Mouse (Mus musculus) MEL (cell line): Measurements from ENCODE around the gene Nop14. TPM values are rescaled to one million over a fixed set of nuclear protein-coding genes. Genes with fewer than 3 reads are reported as not detected.

Experiments
- DNase-seq: peaks from one replicate; pipeline ENCODE4 v3.0.0; 2011; ENCODE audit warnings: low read depth, low spot score
- H3K27ac ChIP-seq: 2 replicates; pipeline ENCODE4 v1.5.1; 2012; ENCODE audit warnings: low read depth, mild to moderate bottlenecking, control low read depth, low read length, moderate library complexity; ENCODE audit not compliant: control insufficient read depth
- H3K27me3 ChIP-seq, 2 experiments: fragments of 150-350 bp in 1 of 2; sonication (generic) in 1 of 2; 2 replicates each; pipeline ENCODE4 v1.6.1; 2012; ENCODE audit warnings: low read length in 2 of 2, mild to moderate bottlenecking in 2 of 2, improper control_type of control experiment in 1 of 2, moderate library complexity in 1 of 2; ENCODE audit not compliant: insufficient read depth in 2 of 2, control insufficient read depth in 1 of 2
- H3K36me3 ChIP-seq, 2 experiments: 2 replicates each; pipeline ENCODE4 v1.6.1; 2012 to 2014; ENCODE audit warnings: low read length in 2 of 2, improper control_type of control experiment in 1 of 2, inconsistent platforms in 1 of 2, mild to moderate bottlenecking in 1 of 2; ENCODE audit not compliant: insufficient read depth in 2 of 2, control insufficient read depth in 1 of 2
- H3K4me1 ChIP-seq, 2 experiments: fragments of 150-350 bp in 1 of 2; sonication (generic) in 1 of 2; 2 replicates each; pipeline ENCODE4 v1.6.1; 2012; ENCODE audit warnings: low read length in 2 of 2, improper control_type of control experiment in 1 of 2, mild to moderate bottlenecking in 1 of 2; ENCODE audit not compliant: insufficient read depth in 2 of 2, control insufficient read depth in 1 of 2
- H3K4me3 ChIP-seq, 2 experiments: fragments of 150-350 bp in 1 of 2; sonication (generic) in 1 of 2; 2 replicates each; pipeline ENCODE4 v1.5.1; 2012; ENCODE audit warnings: low read depth in 2 of 2, low read length in 2 of 2, mild to moderate bottlenecking in 2 of 2, moderate library complexity in 2 of 2, control low read depth in 1 of 2, improper control_type of control experiment in 1 of 2; ENCODE audit not compliant: control insufficient read depth in 1 of 2, insufficient read depth in 1 of 2
- H3K79me2 ChIP-seq: 2 replicates; pipeline ENCODE4 v1.6.1; 2012; ENCODE audit warnings: mild to moderate bottlenecking, low read length, moderate library complexity; ENCODE audit not compliant: control insufficient read depth, poor library complexity, insufficient read depth
- H3K9ac ChIP-seq: 2 replicates; pipeline ENCODE4 v1.6.1; 2012; ENCODE audit warnings: low read depth, mild to moderate bottlenecking, control low read depth, low read length, moderate library complexity; ENCODE audit not compliant: control insufficient read depth, poor library complexity, severe bottlenecking
- H3K9me3 ChIP-seq: fragments of 150-350 bp; sonication (generic); replicated peaks from 2 replicates; pipeline ENCODE4 v1.6.1; 2012; ENCODE audit warnings: mild to moderate bottlenecking, low read length, improper control_type of control experiment, moderate library complexity; ENCODE audit not compliant: insufficient read depth
- CHD2 ChIP-seq: IDR thresholded peaks from 2 replicates; pipeline ENCODE4 v1.6.1; 2011; ENCODE audit warnings: low read length, improper control_type of control experiment
- E2F4 ChIP-seq: IDR thresholded peaks from 2 replicates; pipeline ENCODE4 v1.6.1; 2011; ENCODE audit warnings: low read depth, low read length, improper control_type of control experiment, borderline replicate concordance
- EP300 ChIP-seq, 2 experiments: IDR thresholded peaks; 2 replicates each; pipeline ENCODE4 v1.6.1; 2011; ENCODE audit warnings: improper control_type of control experiment in 2 of 2, low read length in 2 of 2, low read depth in 1 of 2, mild to moderate bottlenecking in 1 of 2
- ETS1 ChIP-seq: IDR thresholded peaks from 2 replicates; pipeline ENCODE4 v1.6.1; 2012; ENCODE audit warnings: low read depth, mild to moderate bottlenecking, inconsistent platforms, low read length, improper control_type of control experiment, moderate library complexity
- GABPA ChIP-seq: IDR thresholded peaks from 2 replicates; pipeline ENCODE4 v1.6.1; 2012; ENCODE audit warnings: low read depth, mild to moderate bottlenecking, inconsistent platforms, low read length, improper control_type of control experiment, moderate library complexity
- GATA1 ChIP-seq: IDR thresholded peaks from 2 replicates; pipeline ENCODE4 v1.6.1; 2011; ENCODE audit warnings: low read depth, low read length, improper control_type of control experiment
- JUND ChIP-seq: IDR thresholded peaks from 2 replicates; pipeline ENCODE4 v1.6.1; 2011; ENCODE audit warnings: low read depth, mild to moderate bottlenecking, improper control_type of control experiment, low read length
- MAFK ChIP-seq: IDR thresholded peaks from 2 replicates; pipeline ENCODE4 v1.6.1; 2011; ENCODE audit warnings: low read depth, mild to moderate bottlenecking, low read length, improper control_type of control experiment, borderline replicate concordance
- MEF2A ChIP-seq: IDR thresholded peaks from 2 replicates; pipeline ENCODE4 v1.6.1; 2014; ENCODE audit warnings: low read depth, mild to moderate bottlenecking, inconsistent platforms, low read length, improper control_type of control experiment; ENCODE audit not compliant: poor library complexity, insufficient replicate concordance, severe bottlenecking; ENCODE audit errors: extremely low read depth
- MYB ChIP-seq: IDR thresholded peaks from 2 replicates; pipeline ENCODE4 v1.6.1; 2011; ENCODE audit warnings: mild to moderate bottlenecking, low read depth, low read length, improper control_type of control experiment
- NELFE ChIP-seq: IDR thresholded peaks from 2 replicates; pipeline ENCODE4 v1.6.1; 2011; ENCODE audit warnings: low read depth, low read length, improper control_type of control experiment
- POLR2AphosphoS2 ChIP-seq: IDR thresholded peaks from 2 replicates; pipeline ENCODE4 v1.6.1; 2011; ENCODE audit warnings: low read length, improper control_type of control experiment
- SIN3A ChIP-seq: IDR thresholded peaks from 2 replicates; pipeline ENCODE4 v1.6.1; 2012; ENCODE audit warnings: low read length, improper control_type of control experiment, inconsistent platforms
- TBP ChIP-seq: IDR thresholded peaks from 2 replicates; pipeline ENCODE4 v1.8.0; 2011; ENCODE audit warnings: low read depth, low read length, improper control_type of control experiment
- TCF12 ChIP-seq: IDR thresholded peaks from 2 replicates; pipeline ENCODE4 v1.6.1; 2014; ENCODE audit warnings: low read depth, mild to moderate bottlenecking, inconsistent platforms, low read length, improper control_type of control experiment, moderate library complexity
- USF1 ChIP-seq: IDR thresholded peaks from 2 replicates; pipeline ENCODE4 v1.6.1; 2014; ENCODE audit warnings: low read depth, mild to moderate bottlenecking, inconsistent platforms, low read length, improper control_type of control experiment, moderate library complexity
- USF2 ChIP-seq, 2 experiments: IDR thresholded peaks; 2 replicates each; pipeline ENCODE4 v1.6.1; 2011 to 2012; ENCODE audit warnings: improper control_type of control experiment in 2 of 2, low read length in 2 of 2, borderline replicate concordance in 1 of 2, inconsistent platforms in 1 of 2, low read depth in 1 of 2, mild to moderate bottlenecking in 1 of 2; ENCODE audit not compliant: insufficient read depth in 1 of 2
- ZKSCAN1 ChIP-seq: IDR thresholded peaks from 2 replicates; pipeline ENCODE4 v1.6.1; 2012; ENCODE audit warnings: low read depth, mild to moderate bottlenecking, inconsistent platforms, low read length, improper control_type of control experiment, moderate library complexity
- ZNF384 ChIP-seq: IDR thresholded peaks from 2 replicates; pipeline ENCODE4 v1.6.1; 2012; ENCODE audit warnings: low read depth, mild to moderate bottlenecking, inconsistent platforms, low read length, improper control_type of control experiment
- polyA plus RNA-seq, 2 experiments: library from polyadenylated mRNA; stranded (reverse) in 1 of 2; unstranded in 1 of 2; fragments of >175 nt in 1 of 2; fragments of >200 nt in 1 of 2; gene quantifications; 2 replicates each; pipeline versions ENCODE4 v1.2.1 to v1.2.4; 2012; ENCODE audit warnings: low replicate concordance in 2 of 2, low read depth in 1 of 2; ENCODE audit not compliant: insufficient read length in 2 of 2, insufficient read depth in 1 of 2, missing spikeins in 1 of 2
- total RNA-seq: library from RNA; depleted of rRNA; stranded (reverse); fragments of 300-350 nt; gene quantifications from 2 replicates; pipeline ENCODE4 v1.2.3, GENCODE M21; 2012

Nop14 gene
- total and polyA plus RNA-seq, 3 experiments: 101 to 132 TPM; not detected in 1

DNA sequence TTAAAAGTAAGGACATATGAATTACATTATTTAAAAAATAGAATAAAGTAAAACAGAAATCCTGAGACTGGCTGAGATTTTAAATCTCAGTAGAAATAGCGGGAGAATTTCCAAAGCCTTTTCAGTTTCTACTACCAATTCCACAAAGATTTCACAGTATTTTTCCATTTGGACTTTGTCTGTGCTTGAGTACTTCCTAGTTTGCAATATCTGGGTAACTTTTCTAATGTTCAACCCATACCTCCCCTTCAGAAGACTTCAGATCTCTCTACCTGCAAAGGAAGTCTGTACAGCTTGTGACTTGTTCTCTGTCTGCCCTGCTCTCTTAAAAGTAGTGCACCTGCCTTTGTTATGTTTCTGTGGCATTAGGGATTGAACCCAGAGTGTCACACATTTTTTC lies 48.5 kb upstream of the Nop14 start:
- no peak for DNase-seq
- Histone ChIP-seq H3K27ac (no peak overlapping the region), H3K9me3 (no peaks in the 10 kb centered on the region), H3K79me2 (no peaks in the 10 kb centered on the region), H3K4me3 (no peak overlapping the region), H3K27me3 (peaks cover 1 to 3% of the 10 kb centered on the region in 2 experiments; a peak in 2 of 4 replicates), H3K9ac (no peak overlapping the region), H3K36me3 (no peaks in the 10 kb centered on the region; a peak in 1 of 4 replicates), H3K4me1 (no peaks in the 10 kb centered on the region)
- TF ChIP-seq EP300 (IDR thresholded peaks at IDR 0.05; ENCODE audit: low read depth in 1 of 2, low read length in 2 of 2) (no peak), TBP (no peak), E2F4 (no peak), JUND (no peak), TCF12 (no peak), ETS1 (no peak), POLR2AphosphoS2 (no peak), GATA1 (no peak), USF1 (no peak), MAFK (no peak), NELFE (no peak), SIN3A (no peak), MEF2A (no peak), GABPA (no peak)

DNA sequence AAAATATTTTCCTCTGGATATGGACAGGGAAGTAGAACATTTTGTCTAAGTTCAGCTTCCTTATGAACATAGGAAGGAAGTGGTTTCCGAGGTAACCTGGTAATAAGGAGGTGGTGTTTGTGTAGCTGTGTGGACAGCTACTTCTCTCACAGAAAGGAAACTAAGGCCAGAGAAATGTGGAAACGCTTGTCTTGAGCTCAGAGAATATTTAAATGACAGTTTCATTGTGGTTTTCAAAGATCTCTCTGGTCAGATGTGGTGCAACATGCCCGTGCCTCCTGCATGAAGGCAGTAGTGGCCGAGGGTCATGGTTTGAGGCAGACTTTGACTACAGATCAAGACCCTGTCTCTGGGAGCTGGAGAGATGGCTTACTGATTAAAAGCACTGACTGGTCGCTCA lies 35.6 kb upstream of the Nop14 start:
- Histone ChIP-seq H3K36me3 (peaks cover 0 to 10% of the 10 kb centered on the region in 2 experiments; a peak in 2 of 4 replicates), H3K27ac (no peak overlapping the region), H3K79me2 (no peaks in the 10 kb centered on the region), H3K4me3 (no peak overlapping the region), H3K9ac (no peak overlapping the region), H3K4me1 (0 out of 4 replicates have a peak, but pooled peaks cover 0 to 2% of the 10 kb centered on the region in 2 experiments), H3K27me3 (no peaks in the 10 kb centered on the region; a peak in 1 of 4 replicates), H3K9me3 (no peaks in the 10 kb centered on the region)
- peak; percentile 19 for DNase-seq
- TF ChIP-seq TCF12 (no peak), SIN3A (no peak)

DNA sequence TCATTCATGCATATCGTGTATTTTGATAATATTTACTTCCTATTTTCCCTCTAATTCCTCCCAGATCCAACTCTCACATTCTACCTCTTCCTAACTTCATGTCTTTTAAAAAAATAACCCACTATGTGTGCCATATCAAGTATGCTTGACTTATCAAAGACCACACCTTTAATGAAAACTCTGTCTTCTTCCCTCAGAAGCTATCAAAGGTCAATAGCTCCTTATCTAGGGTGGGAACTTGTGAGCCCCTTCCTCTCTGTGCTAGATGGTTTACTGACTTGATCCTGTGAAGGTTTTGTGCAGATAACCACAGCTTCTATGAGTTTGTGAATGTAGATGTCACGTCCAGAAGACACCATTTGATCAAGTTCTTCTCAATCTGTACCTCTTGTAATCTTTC lies 32.8 kb upstream of the Nop14 start:
- peaks cover 0 to 10% of the 10 kb centered on the region in 2 experiments; a peak in 2 of 4 replicates for H3K36me3 ChIP-seq
- no peak overlapping the region for H3K27ac ChIP-seq
- H3K27me3 ChIP-seq: no peaks in the 10 kb centered on the region; a peak in 1 of 4 replicates
- no peak for TF ChIP-seq GABPA
- TF ChIP-seq ZKSCAN1: peak; percentile 42; the same call in 1 of the 2 replicates
- TF ChIP-seq USF2 (IDR thresholded peaks at IDR 0.05; ENCODE audit: borderline replicate concordance in 1 of 2, insufficient read depth in 1 of 2, low read depth in 1 of 2, low read length in 2 of 2): no peak
- TF ChIP-seq GATA1: peak; percentile 52
- peak; percentile 62 for TF ChIP-seq TCF12
- peak; percentile 25; the same call in 1 of the 2 replicates for TF ChIP-seq ZNF384
- TF ChIP-seq EP300 (IDR thresholded peaks at IDR 0.05; ENCODE audit: low read depth in 1 of 2, low read length in 2 of 2): peak; percentile 49 to 55; a peak in 3 of 4 replicates
- no peak for TF ChIP-seq CHD2
- no peak for TF ChIP-seq MYB
- TF ChIP-seq JUND: no peak
- H3K9ac ChIP-seq: no peak overlapping the region
- H3K4me1 ChIP-seq: 0 out of 4 replicates have a peak, but pooled peaks cover 0 to 2% of the 10 kb centered on the region in 2 experiments
- H3K4me3 ChIP-seq: no peak overlapping the region
- peak; percentile 23 for DNase-seq
- H3K9me3 ChIP-seq: no peaks in the 10 kb centered on the region
- no peaks in the 10 kb centered on the region for H3K79me2 ChIP-seq
